Mouse (Mus musculus) C2C12 (cell line): ENCODE data around the gene Pon2.

Experiments
- CTCF ChIP-seq: IDR thresholded peaks from one replicate; pipeline ENCODE4 v1.5.1; 2011; ENCODE audit not compliant: control insufficient read depth, insufficient read depth, insufficient read length
- FOSL1 ChIP-seq: IDR thresholded peaks from one replicate; pipeline ENCODE4 v1.8.0; 2011; ENCODE audit warnings: mild to moderate bottlenecking, low read length; ENCODE audit not compliant: poor library complexity, insufficient read depth, severe bottlenecking
- MAX ChIP-seq: IDR thresholded peaks from one replicate; pipeline ENCODE4 v1.6.1; 2011; ENCODE audit warnings: mild to moderate bottlenecking, control low read depth
- MYOD1 ChIP-seq: IDR thresholded peaks from one replicate; pipeline ENCODE4 v1.6.1; 2011; ENCODE audit warnings: low read depth; ENCODE audit not compliant: control insufficient read depth, insufficient read length
- USF1 ChIP-seq: IDR thresholded peaks from one replicate; pipeline ENCODE4 v1.6.1; 2011; ENCODE audit warnings: low read depth, mild to moderate bottlenecking, control low read depth, moderate library complexity

DNA sequence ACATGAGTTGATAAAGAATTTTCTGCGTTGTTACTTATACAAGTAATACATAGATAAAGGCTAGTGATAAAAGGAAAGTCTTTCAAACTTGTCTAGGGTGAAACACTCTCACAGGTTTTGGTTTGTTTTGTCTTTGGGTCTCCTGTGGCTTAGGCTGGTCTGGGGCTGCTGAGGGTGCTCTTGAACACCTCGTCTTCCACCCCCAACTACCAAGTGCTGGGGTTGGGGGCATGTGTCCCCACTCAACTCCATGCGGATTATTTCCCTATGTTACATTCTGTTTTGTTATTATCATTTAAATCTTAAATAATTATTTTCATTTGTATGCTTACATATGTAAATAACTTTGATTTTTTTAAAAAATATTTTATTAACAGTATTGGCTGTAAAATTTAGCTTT is 12.2 kb upstream of the Pon2 start:
- TF ChIP-seq MAX (no peak), CTCF (no peak), MYOD1 (no peak), USF1 (no peak), FOSL1 (no peak)
